9 mouse cellular contexts compared by ENCODE assay signal in the genomic region with DNA sequence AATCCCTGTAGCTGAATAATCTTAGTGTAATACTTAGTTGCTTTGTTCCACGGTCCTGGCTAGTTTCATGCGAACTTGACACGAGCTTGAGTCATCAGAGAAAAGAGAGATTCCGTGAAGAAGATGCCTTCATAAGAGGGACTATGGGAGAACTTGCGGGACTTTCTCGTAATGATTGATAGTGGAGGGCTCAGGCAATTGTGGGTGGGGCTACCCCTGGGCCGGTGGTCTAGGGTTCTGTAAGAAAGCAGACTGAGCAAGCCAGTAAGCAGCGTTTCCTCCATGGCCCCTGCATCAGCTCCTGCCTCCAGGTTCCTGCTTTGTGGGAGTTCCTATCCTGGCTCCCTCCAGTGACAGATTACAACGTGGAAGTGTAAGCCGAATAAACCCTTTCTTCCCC. TPM values are rescaled to one million over a fixed set of nuclear protein-coding genes. Genes with fewer than 3 reads are reported as not detected.
A peak's percentile ranks its signal among the peaks of the same experiment; 100 is the strongest.
DNase-seq lines count a peak whose midpoint lies in the region; ATAC-seq and TF ChIP-seq lines count a peak whose summit lies in the region.
"Had no signal": no experiment of that assay in that cellular context is flagged by ENCODE, and none has a peak within 500 bp of the region (broad histone marks: within the 10 kb centered on the region; RNA-seq: fewer than 3 reads in every experiment).

No protein-coding gene starts in this region.

- WGBS in heart, embryonic 11.5 days (ENCODE audit: insufficient replicate concordance), result 21% methylated on average over 10 of the region's 10 CpGs
- 29% methylated on average over 10 of the region's 10 CpGs for WGBS in forebrain, embryonic 12.5 days
- WGBS in liver, embryonic 13.5 days (ENCODE audit: insufficient replicate concordance), result 27% methylated on average over 10 of the region's 10 CpGs

- no peaks in the 10 kb centered on the region; the same call in 1 of the 2 replicates for H3K27me3 ChIP-seq in heart, embryonic 11.5 days (ENCODE audit: control insufficient read depth, insufficient read depth, low read length)
- no peaks in the 10 kb centered on the region for H3K27me3 ChIP-seq in CH12.LX (replicated peaks)
- no peaks in the 10 kb centered on the region for H3K27me3 ChIP-seq in forebrain, embryonic 12.5 days
- H3K27me3 ChIP-seq in liver, embryonic 13.5 days, result peaks cover 4% of the 10 kb centered on the region
- H3K27me3 ChIP-seq: Patski had no signal

- H3K36me3 ChIP-seq in heart, embryonic 11.5 days (ENCODE audit: control insufficient read depth, insufficient read depth, low read length), result no peaks in the 10 kb centered on the region
- H3K36me3 ChIP-seq in CH12.LX (replicated peaks in 1 of 2; ENCODE audit: control insufficient read depth in 1 of 2, insufficient read depth in 1 of 2, low read length in 1 of 2), result peaks cover 0 to 24% of the 10 kb centered on the region in 2 experiments
- H3K36me3 ChIP-seq in forebrain, embryonic 12.5 days (replicated peaks), result no peaks in the 10 kb centered on the region
- H3K36me3 ChIP-seq in liver, embryonic 13.5 days, result no peaks in the 10 kb centered on the region

- no peak overlapping the region for H3K27ac ChIP-seq in heart, embryonic 11.5 days (ENCODE audit: low read depth, low read length)
- no peak overlapping the region for H3K27ac ChIP-seq in CH12.LX (ENCODE audit: insufficient read depth, low read depth)
- H3K27ac ChIP-seq in forebrain, embryonic 12.5 days, result no peak overlapping the region
- H3K27ac ChIP-seq in liver, embryonic 13.5 days, result peak overlapping the region; percentile 48; the same call in 1 of the 2 replicates

- peak overlapping the region; percentile 60 for H3K4me3 ChIP-seq in heart, embryonic 11.5 days (ENCODE audit: low read depth, low read length)
- peak overlapping the region in 1 of 3 experiments; percentile 38 for H3K4me3 ChIP-seq in CH12.LX (replicated peaks in 1 of 3; ENCODE audit: low read depth in 2 of 3, low read length in 2 of 3, poor library complexity in 1 of 3)
- peak overlapping the region; percentile 67; the same call in 1 of the 2 replicates for H3K4me3 ChIP-seq in forebrain, embryonic 12.5 days (replicated peaks)
- H3K4me3 ChIP-seq in liver, embryonic 13.5 days (replicated peaks), result peak overlapping the region; percentile 72

- peaks cover 9% of the 10 kb centered on the region for H3K4me1 ChIP-seq in heart, embryonic 11.5 days (ENCODE audit: control insufficient read depth, insufficient read depth, low read length)
- peaks cover 7 to 48% of the 10 kb centered on the region in 2 experiments; a peak in 3 of 4 replicates for H3K4me1 ChIP-seq in CH12.LX (ENCODE audit: control insufficient read depth in 1 of 2, insufficient read depth in 2 of 2)
- H3K4me1 ChIP-seq in forebrain, embryonic 12.5 days, result peaks cover 13% of the 10 kb centered on the region
- peaks cover 26% of the 10 kb centered on the region for H3K4me1 ChIP-seq in liver, embryonic 13.5 days (replicated peaks)

- no peaks in the 10 kb centered on the region for H3K9me3 ChIP-seq in heart, embryonic 11.5 days (replicated peaks; ENCODE audit: control insufficient read depth, low read length)
- H3K9me3 ChIP-seq in CH12.LX (replicated peaks; ENCODE audit: low read length), result no peaks in the 10 kb centered on the region
- no peaks in the 10 kb centered on the region for H3K9me3 ChIP-seq in forebrain, embryonic 12.5 days
- H3K9me3 ChIP-seq in liver, embryonic 13.5 days (replicated peaks), result no peaks in the 10 kb centered on the region

- dilution Hi-C loops in CH12.LX (cut with MboI; ENCODE audit: extremely low pct_ligation_motif_present, extremely low pct_unique_long_range_greater_than_20kb, low sequenced_read_pairs), result no loop called here

- H3K4me2 ChIP-seq in heart, embryonic 11.5 days, result peak overlapping the region; percentile 74
- H3K4me2 ChIP-seq in CH12.LX (ENCODE audit: insufficient read depth, low read depth, poor library complexity, severe bottlenecking), result peak overlapping the region; percentile 29; the same call in 1 of the 2 replicates
- peak overlapping the region; percentile 77 for H3K4me2 ChIP-seq in forebrain, embryonic 12.5 days
- H3K4me2 ChIP-seq in liver, embryonic 13.5 days, result peak overlapping the region; percentile 85

- no peak for ATAC-seq in heart, embryonic 11.5 days (replicated peaks; ENCODE audit: insufficient number of reproducible peaks, low FRiP score, low TSS enrichment)
- ATAC-seq in forebrain, embryonic 12.5 days (ENCODE audit: low FRiP score), result no peak
- no peak for ATAC-seq in liver, embryonic 13.5 days (ENCODE audit: low read depth)
- no peak for ATAC-seq in frontal cortex, adult (ENCODE audit: low TSS enrichment)

- H3K79me2 ChIP-seq in CH12.LX (replicated peaks; ENCODE audit: control insufficient read depth, extremely low read depth, insufficient read depth, poor library complexity, severe bottlenecking), result no peaks in the 10 kb centered on the region; the same call in none of the 2 replicates

- no peak for TF ChIP-seq RAD21 in CH12.LX (IDR thresholded peaks at IDR 0.05; ENCODE audit: low read depth, low read length)

- no peak for DNase-seq in heart, postnatal 10 days
- DNase-seq in CH12.LX (ENCODE audit: extremely low read depth), result no peak
- DNase-seq in liver, embryonic 13.5 days, result peak; percentile 8
- DNase-seq in spleen, postnatal 14 days (ENCODE audit: low spot score in 2 of 2), result no peak
- DNase-seq in right cerebral cortex, postnatal 36 days (ENCODE audit: low spot score in 2 of 2), result no peak

- no peak for TF ChIP-seq POLR2A in CH12.LX (IDR thresholded peaks at IDR 0.05; ENCODE audit: low read depth, low read length)

- in situ Hi-C loops in CH12.LX (cut with MboI; ENCODE audit: low pct_ligation_motif_present, low pct_unique_long_range_greater_than_20kb, low sequenced_read_pairs), result loop anchor here (5.0 kb wide), 1 partner anchor 97 kb away; no protein-coding TSS in a partner anchor

- TF ChIP-seq EP300 in CH12.LX (IDR thresholded peaks at IDR 0.05; ENCODE audit: low read length), result no peak

- no peak overlapping the region for H3K9ac ChIP-seq in heart, embryonic 11.5 days (ENCODE audit: low read depth, low read length)
- peak overlapping the region; percentile 6; the same call in 1 of the 2 replicates for H3K9ac ChIP-seq in CH12.LX (ENCODE audit: insufficient read depth, low read depth)
- no peak overlapping the region for H3K9ac ChIP-seq in forebrain, embryonic 12.5 days
- peak overlapping the region; percentile 20; the same call in 1 of the 2 replicates for H3K9ac ChIP-seq in liver, embryonic 13.5 days

- TF ChIP-seq CTCF in CH12.LX (conservative IDR thresholded peaks at IDR 0.05 in 1 of 2, IDR thresholded peaks at IDR 0.05 in 1 of 2; ENCODE audit: low read depth in 2 of 2, low read length in 2 of 2), result no peak

- intact Hi-C loops in heart, postnatal 10 days (cut with DNase I), result loop anchor here (5.0 kb wide), 1 partner anchor 167 kb away; no protein-coding TSS in a partner anchor

TF ChIP-seq in CH12.LX, 34 proteins besides CTCF, POLR2A, EP300 and RAD21:
- TF ChIP-seq NRF1 (IDR thresholded peaks at IDR 0.05; ENCODE audit: low read depth, low read length), result no peak
- TF ChIP-seq CHD1 (IDR thresholded peaks at IDR 0.05; ENCODE audit: low read depth, low read length), result no peak
- TF ChIP-seq IRF4 (IDR thresholded peaks at IDR 0.05; ENCODE audit: low read depth, low read length), result no peak
- TF ChIP-seq MAX (IDR thresholded peaks at IDR 0.05; ENCODE audit: low read length), result no peak
- TF ChIP-seq MAZ (IDR thresholded peaks at IDR 0.05; ENCODE audit: low read depth, low read length), result no peak; the same call in 1 of the 2 replicates
- TF ChIP-seq ZC3H11A (IDR thresholded peaks at IDR 0.05; ENCODE audit: low read depth, low read length), result no peak
- no peak for TF ChIP-seq MYC (IDR thresholded peaks at IDR 0.05; ENCODE audit: low read depth, low read length)

RNA-seq across cellular contexts. Expression of a gene that starts 0.8 kb away (rescaled TPM):
- 2.6 TPM in 2 replicates for polyA plus RNA-seq in heart, embryonic 11.5 days (2014; fragmentation: Nextera tagmentation; extraction: Ambion mirVana)
- total RNA-seq in heart, postnatal 10 days (2021), result 1 to 10 TPM; 2.9 to 3.8 TPM
- total RNA-seq in CH12.LX (2012; rRNA removed) (5.9 and 7.6 TPM in 2 replicates), CH12.LX (2014; rRNA removed) (2.4 and 3.4 TPM in 2 replicates)
- polyA plus RNA-seq in CH12.LX (2012; ENCODE audit: insufficient read length, low read depth), result 4.2 and 4.9 TPM in 2 replicates
- polyA plus RNA-seq in forebrain, embryonic 12.5 days (2016; fragmentation: Nextera tagmentation; extraction: Ambion mirVana), result 7.4 and 8.3 TPM in 2 replicates
- polyA plus RNA-seq in liver, embryonic 13.5 days (2015; fragmentation: Nextera tagmentation; extraction: Ambion mirVana), result 0.91 and 1.00 TPM in 2 replicates

RNA-seq across cellular contexts. Expression of a gene that starts 7.7 kb away (rescaled TPM):
- polyA plus RNA-seq in heart, embryonic 11.5 days (2014; fragmentation: Nextera tagmentation; extraction: Ambion mirVana), result 0.07 and 0.29 TPM in 2 replicates
- total RNA-seq in heart, postnatal 10 days (2021), result under 1 TPM; 0.10 to 0.22 TPM
- 0.04 TPM in 1 of 2 replicates, not detected in the other for total RNA-seq in CH12.LX (2012; rRNA removed)
- total RNA-seq in CH12.LX (2014; rRNA removed), result 0.12 and 0.31 TPM in 2 replicates
- 0.14 and 0.15 TPM in 2 replicates for polyA plus RNA-seq in CH12.LX (2012; ENCODE audit: insufficient read length, low read depth)
- polyA plus RNA-seq in forebrain, embryonic 12.5 days (2016; fragmentation: Nextera tagmentation; extraction: Ambion mirVana), result 0.79 and 1.6 TPM in 2 replicates
- polyA plus RNA-seq in liver, embryonic 13.5 days (2015; fragmentation: Nextera tagmentation; extraction: Ambion mirVana), result 0.92 and 1.2 TPM in 2 replicates
- polyA plus RNA-seq: Patski had no signal

RNA-seq across cellular contexts. Expression of a gene that starts 43.8 kb away (rescaled TPM):
- polyA plus RNA-seq in heart, embryonic 11.5 days (2014; fragmentation: Nextera tagmentation; extraction: Ambion mirVana), result 30.8 and 31.7 TPM in 2 replicates
- total RNA-seq in heart, postnatal 10 days (2021), result 10 to 100 TPM; 68.1 to 70.8 TPM
- total RNA-seq in CH12.LX (2012; rRNA removed) (29.6 and 32.7 TPM in 2 replicates), CH12.LX (2014; rRNA removed) (23.5 and 24.1 TPM in 2 replicates)
- polyA plus RNA-seq in CH12.LX (2012; ENCODE audit: insufficient read length, low read depth), result 53.2 and 56.1 TPM in 2 replicates
- polyA plus RNA-seq in forebrain, embryonic 12.5 days (2016; fragmentation: Nextera tagmentation; extraction: Ambion mirVana), result 56.1 and 148 TPM in 2 replicates
- 9.9 and 12.9 TPM in 2 replicates for polyA plus RNA-seq in liver, embryonic 13.5 days (2015; fragmentation: Nextera tagmentation; extraction: Ambion mirVana)

Comparison
In these comparisons a context has a peak if more than half of its experiments do, and no peak if none do; other contexts are left out.
1. H3K4me2 ChIP-seq: peak in every context shown above with its lines; median percentile 85 in liver, embryonic 13.5 days; 77 in forebrain, embryonic 12.5 days; 74 in heart, embryonic 11.5 days; 29 in CH12.LX.
2. H3K9ac ChIP-seq: peak in CH12.LX (single experiment) and liver, embryonic 13.5 days (single experiment); none in heart, embryonic 11.5 days (single experiment) and forebrain, embryonic 12.5 days (single experiment).